Mouse (Mus musculus) MEL (cell line): ENCODE measurements around the gene Plb1. TPM values are rescaled to one million over a fixed set of nuclear protein-coding genes. Genes with fewer than 3 reads are reported as not detected.

ENCODE experiments used
- DNase-seq: peaks from one replicate; pipeline ENCODE4 v3.0.0; 2011; ENCODE audit warnings: low read depth, low spot score
- H3K27ac ChIP-seq: 2 replicates; pipeline ENCODE4 v1.5.1; 2012; ENCODE audit warnings: low read depth, mild to moderate bottlenecking, control low read depth, low read length, moderate library complexity; ENCODE audit not compliant: control insufficient read depth
- H3K27me3 ChIP-seq, 2 experiments: fragments of 150-350 bp in 1 of 2; sonication (generic) in 1 of 2; 2 replicates each; pipeline ENCODE4 v1.6.1; 2012; ENCODE audit warnings: low read length in 2 of 2, mild to moderate bottlenecking in 2 of 2, improper control_type of control experiment in 1 of 2, moderate library complexity in 1 of 2; ENCODE audit not compliant: insufficient read depth in 2 of 2, control insufficient read depth in 1 of 2
- H3K36me3 ChIP-seq, 2 experiments: 2 replicates each; pipeline ENCODE4 v1.6.1; 2012 to 2014; ENCODE audit warnings: low read length in 2 of 2, improper control_type of control experiment in 1 of 2, inconsistent platforms in 1 of 2, mild to moderate bottlenecking in 1 of 2; ENCODE audit not compliant: insufficient read depth in 2 of 2, control insufficient read depth in 1 of 2
- H3K4me1 ChIP-seq, 2 experiments: fragments of 150-350 bp in 1 of 2; sonication (generic) in 1 of 2; 2 replicates each; pipeline ENCODE4 v1.6.1; 2012; ENCODE audit warnings: low read length in 2 of 2, improper control_type of control experiment in 1 of 2, mild to moderate bottlenecking in 1 of 2; ENCODE audit not compliant: insufficient read depth in 2 of 2, control insufficient read depth in 1 of 2
- H3K4me3 ChIP-seq, 2 experiments: fragments of 150-350 bp in 1 of 2; sonication (generic) in 1 of 2; 2 replicates each; pipeline ENCODE4 v1.5.1; 2012; ENCODE audit warnings: low read depth in 2 of 2, low read length in 2 of 2, mild to moderate bottlenecking in 2 of 2, moderate library complexity in 2 of 2, control low read depth in 1 of 2, improper control_type of control experiment in 1 of 2; ENCODE audit not compliant: control insufficient read depth in 1 of 2, insufficient read depth in 1 of 2
- H3K79me2 ChIP-seq: 2 replicates; pipeline ENCODE4 v1.6.1; 2012; ENCODE audit warnings: mild to moderate bottlenecking, low read length, moderate library complexity; ENCODE audit not compliant: control insufficient read depth, poor library complexity, insufficient read depth
- H3K9ac ChIP-seq: 2 replicates; pipeline ENCODE4 v1.6.1; 2012; ENCODE audit warnings: low read depth, mild to moderate bottlenecking, control low read depth, low read length, moderate library complexity; ENCODE audit not compliant: control insufficient read depth, poor library complexity, severe bottlenecking
- H3K9me3 ChIP-seq: fragments of 150-350 bp; sonication (generic); replicated peaks from 2 replicates; pipeline ENCODE4 v1.6.1; 2012; ENCODE audit warnings: mild to moderate bottlenecking, low read length, improper control_type of control experiment, moderate library complexity; ENCODE audit not compliant: insufficient read depth
- ELF1 ChIP-seq: IDR thresholded peaks from 2 replicates; pipeline ENCODE4 v1.6.1; 2014; ENCODE audit warnings: low read depth, mild to moderate bottlenecking, inconsistent platforms, low read length, improper control_type of control experiment, moderate library complexity
- GABPA ChIP-seq: IDR thresholded peaks from 2 replicates; pipeline ENCODE4 v1.6.1; 2012; ENCODE audit warnings: low read depth, mild to moderate bottlenecking, inconsistent platforms, low read length, improper control_type of control experiment, moderate library complexity
- MEF2A ChIP-seq: IDR thresholded peaks from 2 replicates; pipeline ENCODE4 v1.6.1; 2014; ENCODE audit warnings: low read depth, mild to moderate bottlenecking, inconsistent platforms, low read length, improper control_type of control experiment; ENCODE audit not compliant: poor library complexity, insufficient replicate concordance, severe bottlenecking; ENCODE audit errors: extremely low read depth
- MYC ChIP-seq: IDR thresholded peaks from 2 replicates; pipeline ENCODE4 v1.6.1; 2011; ENCODE audit warnings: low read depth, mild to moderate bottlenecking, low read length, improper control_type of control experiment, moderate library complexity
- POLR2AphosphoS5 ChIP-seq: IDR thresholded peaks from 2 replicates; pipeline ENCODE4 v1.6.1; 2012; ENCODE audit warnings: low read depth, borderline replicate concordance, mild to moderate bottlenecking, inconsistent platforms, low read length, moderate library complexity, mixed read lengths
- TCF12 ChIP-seq: IDR thresholded peaks from 2 replicates; pipeline ENCODE4 v1.6.1; 2014; ENCODE audit warnings: low read depth, mild to moderate bottlenecking, inconsistent platforms, low read length, improper control_type of control experiment, moderate library complexity
- USF1 ChIP-seq: IDR thresholded peaks from 2 replicates; pipeline ENCODE4 v1.6.1; 2014; ENCODE audit warnings: low read depth, mild to moderate bottlenecking, inconsistent platforms, low read length, improper control_type of control experiment, moderate library complexity
- ZKSCAN1 ChIP-seq: IDR thresholded peaks from 2 replicates; pipeline ENCODE4 v1.6.1; 2012; ENCODE audit warnings: low read depth, mild to moderate bottlenecking, inconsistent platforms, low read length, improper control_type of control experiment, moderate library complexity
- ZMIZ1 ChIP-seq: IDR thresholded peaks from 2 replicates; pipeline ENCODE4 v1.6.1; 2012; ENCODE audit warnings: low read depth, mild to moderate bottlenecking, inconsistent platforms, low read length, improper control_type of control experiment, moderate library complexity
- ZNF384 ChIP-seq: IDR thresholded peaks from 2 replicates; pipeline ENCODE4 v1.6.1; 2012; ENCODE audit warnings: low read depth, mild to moderate bottlenecking, inconsistent platforms, low read length, improper control_type of control experiment
- polyA plus RNA-seq, 2 experiments: library from polyadenylated mRNA; stranded (reverse) in 1 of 2; unstranded in 1 of 2; fragments of >175 nt in 1 of 2; fragments of >200 nt in 1 of 2; gene quantifications; 2 replicates each; pipeline versions ENCODE4 v1.2.1 to v1.2.4; 2012; ENCODE audit warnings: low replicate concordance in 2 of 2, low read depth in 1 of 2; ENCODE audit not compliant: insufficient read length in 2 of 2, insufficient read depth in 1 of 2, missing spikeins in 1 of 2
- total RNA-seq: library from RNA; depleted of rRNA; stranded (reverse); fragments of 300-350 nt; gene quantifications from 2 replicates; pipeline ENCODE4 v1.2.3, GENCODE M21; 2012

Plb1 gene
- total and polyA plus RNA-seq, 3 experiments: not detected

- H3K36me3 ChIP-seq: peaks cover 0 to 3% of the 10 kb centered on the region in 2 experiments; a peak in 1 of 4 replicates
- H3K27ac ChIP-seq: no peak overlapping the region
- no peaks in the 10 kb centered on the region for H3K79me2 ChIP-seq
- no peak overlapping the region for H3K4me3 ChIP-seq
- peaks cover 0 to 17% of the 10 kb centered on the region in 2 experiments; a peak in 2 of 4 replicates for H3K4me1 ChIP-seq
- peak; percentile 62 for DNase-seq
- H3K9me3 ChIP-seq: no peaks in the 10 kb centered on the region
- 0 out of 4 replicates have a peak, but pooled peaks cover 0 to 3% of the 10 kb centered on the region in 2 experiments for H3K27me3 ChIP-seq
- TF ChIP-seq USF1 (no peak), ELF1 (no peak), GABPA (no peak), ZMIZ1 (no peak)
- TF ChIP-seq, all 39 proteins: peak for 0
- no peak overlapping the region for H3K9ac ChIP-seq
Observed at GRCm38 (mm10) chr5:32192016-32192845, 40.3 kb upstream of the Plb1 start.

GRCm38 (mm10) chr5:32194236-32194635 is 38.3 kb upstream of the Plb1 start:
- TF ChIP-seq GABPA: no peak
- TF ChIP-seq MEF2A: no peak
- no peak for TF ChIP-seq TCF12
- TF ChIP-seq ZKSCAN1: peak; percentile 84
- TF ChIP-seq ELF1: peak; percentile 29; the same call in 1 of the 2 replicates
- no peak for TF ChIP-seq POLR2AphosphoS5
- no peak for TF ChIP-seq MYC
- peak; percentile 93 for TF ChIP-seq ZNF384
- TF ChIP-seq, all 39 proteins: peak for 3
- no peaks in the 10 kb centered on the region for H3K9me3 ChIP-seq
- no peaks in the 10 kb centered on the region for H3K27me3 ChIP-seq
- H3K36me3 ChIP-seq: peaks cover 0 to 6% of the 10 kb centered on the region in 2 experiments; a peak in 1 of 4 replicates
- peak; percentile 44 for DNase-seq
- H3K4me1 ChIP-seq: peaks cover 0 to 21% of the 10 kb centered on the region in 2 experiments; a peak in 2 of 4 replicates
- H3K9ac ChIP-seq: no peak overlapping the region
- no peak overlapping the region for H3K27ac ChIP-seq
- H3K4me3 ChIP-seq: no peak overlapping the region
- no peaks in the 10 kb centered on the region for H3K79me2 ChIP-seq
